In genomic region chr10:81641566-81641965, GRCm38 (mm10) we compare ENCODE assay signal across 10 mouse cellular contexts. TPM values are rescaled to one million over a fixed set of nuclear protein-coding genes. Genes with fewer than 3 reads are reported as not detected.
DNase-seq lines count a peak whose midpoint lies in the region; ATAC-seq and TF ChIP-seq lines count a peak whose summit lies in the region.
"Had no signal": no experiment of that assay in that cellular context is flagged by ENCODE, and none has a peak within 500 bp of the region (broad histone marks: within the 10 kb centered on the region; RNA-seq: fewer than 3 reads in every experiment).

No protein-coding gene starts in this region.

- peak in 1 of 2 experiments; percentile 17 for DNase-seq in cerebellum, adult 2 months
- DNase-seq in cerebellum, postnatal 14 days = no peak
- DNase-seq in heart, adult 8-10 months (ENCODE audit: low spot score) = no peak
- no peak for DNase-seq in neural tube, embryonic 10.5 days (ENCODE audit: extremely low spot score, low spot score)
- DNase-seq in lung, adult 2 months = no peak
- DNase-seq: gastrocnemius, adult 2 months had no signal

- H3K36me3 ChIP-seq in heart, embryonic 15.5 days = no peaks in the 10 kb centered on the region
- no peaks in the 10 kb centered on the region for H3K36me3 ChIP-seq in neural tube, embryonic 12.5 days
- no peaks in the 10 kb centered on the region for H3K36me3 ChIP-seq in midbrain, embryonic 15.5 days (replicated peaks)

- no peak overlapping the region for H3K4me3 ChIP-seq in cerebellum, adult 2 months (replicated peaks; ENCODE audit: insufficient read depth, low read depth, low read length)
- H3K4me3 ChIP-seq in heart, embryonic 15.5 days = no peak overlapping the region
- H3K4me3 ChIP-seq in neural tube, embryonic 12.5 days = no peak overlapping the region
- H3K4me3 ChIP-seq in midbrain, embryonic 15.5 days = no peak overlapping the region
- H3K4me3 ChIP-seq in lung, adult 2 months (replicated peaks; ENCODE audit: extremely low read depth, low read depth, low read length) = no peak overlapping the region

- H3K9ac ChIP-seq in heart, embryonic 15.5 days = peak overlapping the region; percentile 96; the same call in 1 of the 2 replicates
- H3K9ac ChIP-seq in neural tube, embryonic 12.5 days = peak overlapping the region; percentile 93; the same call in 1 of the 2 replicates
- peak overlapping the region; percentile 96; the same call in 1 of the 2 replicates for H3K9ac ChIP-seq in midbrain, embryonic 15.5 days
- H3K9ac ChIP-seq: liver, embryonic 14.5 days had no signal

- H3K27ac ChIP-seq in cerebellum, adult 2 months (ENCODE audit: insufficient read depth, low read length) = peak overlapping the region; percentile 98; the same call in 1 of the 2 replicates
- H3K27ac ChIP-seq in heart, embryonic 15.5 days = no peak overlapping the region
- H3K27ac ChIP-seq in neural tube, embryonic 12.5 days = no peak overlapping the region
- no peak overlapping the region for H3K27ac ChIP-seq in midbrain, embryonic 15.5 days
- H3K27ac ChIP-seq: liver, embryonic 14.5 days had no signal

- TF ChIP-seq CTCF in cerebellum, adult 2 months (IDR thresholded peaks at IDR 0.05; ENCODE audit: borderline replicate concordance, insufficient read depth, low read depth, low read length) = no peak
- no peak for TF ChIP-seq CTCF in lung, adult 2 months (IDR thresholded peaks at IDR 0.05; ENCODE audit: insufficient read depth, low read length)

- H3K9me3 ChIP-seq in heart, embryonic 15.5 days (replicated peaks) = no peaks in the 10 kb centered on the region
- no peaks in the 10 kb centered on the region for H3K9me3 ChIP-seq in neural tube, embryonic 12.5 days
- H3K9me3 ChIP-seq in midbrain, embryonic 15.5 days = no peaks in the 10 kb centered on the region

- ATAC-seq in heart, embryonic 15.5 days (replicated peaks; ENCODE audit: insufficient number of reproducible peaks, insufficient read depth, low FRiP score, low read depth) = no peak
- ATAC-seq in neural tube, embryonic 12.5 days (ENCODE audit: low FRiP score, low read depth) = no peak
- no peak for ATAC-seq in midbrain, embryonic 15.5 days (replicated peaks)

- H3K4me2 ChIP-seq in heart, embryonic 15.5 days = peak overlapping the region; percentile 85; the same call in 1 of the 2 replicates
- H3K4me2 ChIP-seq in neural tube, embryonic 12.5 days (replicated peaks) = peak overlapping the region; percentile 91; the same call in 1 of the 2 replicates
- peak overlapping the region; percentile 84 for H3K4me2 ChIP-seq in midbrain, embryonic 15.5 days

- H3K4me1 ChIP-seq in cerebellum, adult 2 months (ENCODE audit: control insufficient read depth, insufficient read depth, low read length) = peaks cover 22% of the 10 kb centered on the region
- peaks cover 29% of the 10 kb centered on the region for H3K4me1 ChIP-seq in heart, embryonic 15.5 days (replicated peaks)
- H3K4me1 ChIP-seq in neural tube, embryonic 12.5 days = peaks cover 20% of the 10 kb centered on the region
- peaks cover 24% of the 10 kb centered on the region for H3K4me1 ChIP-seq in midbrain, embryonic 15.5 days
- H3K4me1 ChIP-seq in lung, adult 2 months (ENCODE audit: control insufficient read depth, insufficient read depth, low read length) = peaks cover 9% of the 10 kb centered on the region; the same call in 1 of the 2 replicates

- WGBS in cerebellum, adult 2 months = 87% methylated on average over 2 of the region's 2 CpGs
- 93% methylated on average over 2 of the region's 2 CpGs for whole genome bisulfite sequencing in heart, embryonic 15.5 days
- 93% methylated on average over 2 of the region's 2 CpGs for WGBS in neural tube, embryonic 12.5 days
- 90% methylated on average over 2 of the region's 2 CpGs for WGBS in midbrain, embryonic 15.5 days
- WGBS in lung, adult 2 months = 93% methylated on average over 2 of the region's 2 CpGs

- no peak for TF ChIP-seq POLR2A in cerebellum, adult 2 months (IDR thresholded peaks at IDR 0.05; ENCODE audit: borderline replicate concordance, insufficient read depth, low read length)
- no peak for TF ChIP-seq POLR2A in lung, adult 2 months (IDR thresholded peaks at IDR 0.05; ENCODE audit: borderline replicate concordance, extremely low read depth, low read depth, low read length)

- no peaks in the 10 kb centered on the region for H3K27me3 ChIP-seq in cerebellum, adult 2 months (ENCODE audit: control insufficient read depth, insufficient read depth, low read length)
- H3K27me3 ChIP-seq in heart, embryonic 15.5 days = no peaks in the 10 kb centered on the region
- H3K27me3 ChIP-seq in neural tube, embryonic 12.5 days (replicated peaks) = no peaks in the 10 kb centered on the region
- H3K27me3 ChIP-seq in midbrain, embryonic 15.5 days (replicated peaks) = 0 out of 2 replicates have a peak, but pooled peaks cover 7% of the 10 kb centered on the region

RNA-seq across cellular contexts. Expression of gene Gm10778, which starts 7.3 kb away (rescaled TPM):
- polyA plus RNA-seq in cerebellum, adult 2 months (2012; rRNA removed) = 3.8 and 4.2 TPM in 2 replicates
- 2.8 and 2.9 TPM in 2 replicates for polyA plus RNA-seq in heart, embryonic 15.5 days (2015; fragmentation: Nextera tagmentation; extraction: Ambion mirVana)
- 1 to 10 TPM; 1.8 to 2.2 (median 2.1) TPM for total RNA-seq in heart, adult 8-10 months (2022)
- polyA plus RNA-seq in neural tube, embryonic 12.5 days (2016; fragmentation: Nextera tagmentation; extraction: Ambion mirVana) = 6.1 and 6.2 TPM in 2 replicates
- polyA plus RNA-seq in midbrain, embryonic 15.5 days (2015; fragmentation: Nextera tagmentation; extraction: Ambion mirVana) = 6.6 and 6.9 TPM in 2 replicates
- polyA plus RNA-seq in lung, adult 2 months (2012; rRNA removed) = 0.33 and 0.57 TPM in 2 replicates

RNA-seq across cellular contexts. Expression of gene Ankrd24, which starts 13.2 kb away (rescaled TPM):
- polyA plus RNA-seq in cerebellum, adult 2 months (2012; rRNA removed) = 121 and 130 TPM in 2 replicates
- polyA plus RNA-seq in heart, embryonic 15.5 days (2015; fragmentation: Nextera tagmentation; extraction: Ambion mirVana) = 12.3 and 13.7 TPM in 2 replicates
- total RNA-seq in heart, adult 8-10 months (2022) = 10 to 100 TPM in 1 of 4 experiments, 1 to 10 TPM in 3; 7.3 to 12.4 (median 8.5) TPM
- polyA plus RNA-seq in neural tube, embryonic 12.5 days (2016; fragmentation: Nextera tagmentation; extraction: Ambion mirVana) = 8.8 and 9.0 TPM in 2 replicates
- 19.1 and 20.2 TPM in 2 replicates for polyA plus RNA-seq in midbrain, embryonic 15.5 days (2015; fragmentation: Nextera tagmentation; extraction: Ambion mirVana)
- polyA plus RNA-seq in lung, adult 2 months (2012; rRNA removed) = 22.7 and 28.4 TPM in 2 replicates

RNA-seq across cellular contexts. Expression of gene Sirt6, which starts 14.0 kb away (rescaled TPM):
- 35.4 and 38.5 TPM in 2 replicates for polyA plus RNA-seq in cerebellum, adult 2 months (2012; rRNA removed)
- 20.8 and 26.7 TPM in 2 replicates for polyA plus RNA-seq in heart, embryonic 15.5 days (2015; fragmentation: Nextera tagmentation; extraction: Ambion mirVana)
- 1 to 10 TPM; 6.8 to 8.4 (median 7.3) TPM for total RNA-seq in heart, adult 8-10 months (2022)
- polyA plus RNA-seq in neural tube, embryonic 12.5 days (2016; fragmentation: Nextera tagmentation; extraction: Ambion mirVana) = 53.3 and 56.6 TPM in 2 replicates
- polyA plus RNA-seq in midbrain, embryonic 15.5 days (2015; fragmentation: Nextera tagmentation; extraction: Ambion mirVana) = 60.1 and 60.4 TPM in 2 replicates
- polyA plus RNA-seq in lung, adult 2 months (2012; rRNA removed) = 33.7 and 36.2 TPM in 2 replicates

RNA-seq across cellular contexts. Expression of gene BC025920, which starts 35.5 kb away (rescaled TPM):
- 3.6 and 3.7 TPM in 2 replicates for polyA plus RNA-seq in cerebellum, adult 2 months (2012; rRNA removed)
- 0.48 and 0.72 TPM in 2 replicates for polyA plus RNA-seq in heart, embryonic 15.5 days (2015; fragmentation: Nextera tagmentation; extraction: Ambion mirVana)
- 1 to 10 TPM; 2.3 to 4.4 (median 3.0) TPM for total RNA-seq in heart, adult 8-10 months (2022)
- polyA plus RNA-seq in neural tube, embryonic 12.5 days (2016; fragmentation: Nextera tagmentation; extraction: Ambion mirVana) = 1.4 and 2.3 TPM in 2 replicates
- 1.8 and 2.0 TPM in 2 replicates for polyA plus RNA-seq in midbrain, embryonic 15.5 days (2015; fragmentation: Nextera tagmentation; extraction: Ambion mirVana)
- polyA plus RNA-seq in lung, adult 2 months (2012; rRNA removed) = 0.57 and 1.1 TPM in 2 replicates

RNA-seq across cellular contexts. Expression of gene Tle6, which starts 40.7 kb away (rescaled TPM):
- 8.7 and 9.6 TPM in 2 replicates for polyA plus RNA-seq in cerebellum, adult 2 months (2012; rRNA removed)
- 23.9 and 30.5 TPM in 2 replicates for polyA plus RNA-seq in heart, embryonic 15.5 days (2015; fragmentation: Nextera tagmentation; extraction: Ambion mirVana)
- 10 to 100 TPM in 1 of 4 experiments, 1 to 10 TPM in 3; 6.8 to 12.7 (median 9.3) TPM for total RNA-seq in heart, adult 8-10 months (2022)
- 6.4 and 7.3 TPM in 2 replicates for polyA plus RNA-seq in neural tube, embryonic 12.5 days (2016; fragmentation: Nextera tagmentation; extraction: Ambion mirVana)
- 6.7 and 8.0 TPM in 2 replicates for polyA plus RNA-seq in midbrain, embryonic 15.5 days (2015; fragmentation: Nextera tagmentation; extraction: Ambion mirVana)
- 33.3 and 41.6 TPM in 2 replicates for polyA plus RNA-seq in lung, adult 2 months (2012; rRNA removed)
